Mouse (Mus musculus) small intestine, adult 2 months (tissue): Measurements from ENCODE around the gene Dbil5.

Experiments
- CTCF ChIP-seq: fragments of 200-500 bp; IDR thresholded peaks from 2 replicates; pipeline ENCODE4 v1.5.1; 2012; ENCODE audit warnings: low read depth, mild to moderate bottlenecking, control low read depth, inconsistent platforms, low read length, moderate library complexity, mixed read lengths; ENCODE audit not compliant: insufficient replicate concordance, insufficient read length; ENCODE audit errors: extremely low read depth
- POLR2A ChIP-seq: fragments of 200-500 bp; IDR thresholded peaks from 2 replicates; pipeline ENCODE4 v1.6.1; 2012; ENCODE audit warnings: low read depth, mild to moderate bottlenecking, control low read depth, inconsistent platforms, low read length, moderate library complexity

DNA sequence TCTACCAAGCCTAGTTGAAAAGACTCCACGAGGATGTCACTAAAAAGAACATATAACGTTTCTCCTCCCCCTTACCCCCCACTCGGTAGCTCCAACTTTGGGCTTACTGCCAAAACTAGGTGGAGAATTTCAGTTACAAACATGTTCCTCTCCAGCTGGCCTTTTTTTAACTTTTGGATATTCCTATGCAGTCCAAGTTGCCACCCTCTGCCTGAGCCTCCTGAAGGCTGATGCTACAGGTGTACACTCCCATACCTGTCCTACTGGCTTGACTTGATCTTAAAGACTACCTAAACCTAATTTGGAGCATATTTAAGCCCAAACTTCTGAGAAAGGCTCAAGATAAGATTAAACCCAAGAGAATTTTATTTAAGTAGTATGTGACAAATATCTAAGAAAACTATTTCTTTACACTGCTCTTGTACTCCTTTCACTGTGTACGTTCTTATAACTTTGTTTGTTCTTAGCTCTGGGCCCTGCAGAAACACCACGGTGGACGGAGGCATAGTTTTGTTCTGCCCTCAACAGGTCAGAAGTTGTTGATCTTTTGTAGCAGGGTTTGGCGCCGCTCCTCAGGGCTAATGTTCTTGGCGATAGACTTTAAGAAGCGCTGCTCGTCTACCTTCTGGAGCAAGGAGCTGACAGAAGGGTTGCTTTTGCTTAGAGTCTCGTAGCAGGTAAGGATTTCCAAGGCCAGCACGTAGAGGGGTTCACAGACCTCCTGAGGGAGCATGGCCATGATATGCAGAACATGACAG lies 7.0 kb upstream of the Dbil5 start:
- no peak for TF ChIP-seq CTCF
- TF ChIP-seq POLR2A, result no peak
